Mouse (Mus musculus): ENCODE results near the gene Pla2g4b. TPM values are rescaled to one million over a fixed set of nuclear protein-coding genes. Genes with fewer than 3 reads are reported as not detected.

Pla2g4b gene
- polyA plus RNA-seq, 1 experiment = 0.56 TPM

GRCm38 (mm10) chr2:120044676-120045075 is 11.5 kb downstream of the Pla2g4b start:
- H3K79me3 ChIP-seq (ENCODE audit: low read depth) = no peaks in the 10 kb centered on the region
- H3ac ChIP-seq (ENCODE audit: control insufficient read depth, insufficient read length, low read depth) = no peak overlapping the region
- H3K27me3 ChIP-seq (ENCODE audit: control insufficient read depth, insufficient read depth, insufficient read length) = peaks cover 9% of the 10 kb centered on the region
- no peaks in the 10 kb centered on the region for H3K36me3 ChIP-seq (ENCODE audit: control insufficient read depth, insufficient read depth)
- TF ChIP-seq CEBPB (IDR thresholded peaks at IDR 0.05; ENCODE audit: low read depth) = no peak
- no peak for TF ChIP-seq FOSL1 (IDR thresholded peaks at IDR 0.05; ENCODE audit: insufficient read depth, low read length, poor library complexity, severe bottlenecking)
- TF ChIP-seq MAX (IDR thresholded peaks at IDR 0.05) = no peak
- no peak for TF ChIP-seq MYOG (IDR thresholded peaks at IDR 0.05; ENCODE audit: control insufficient read depth, extremely low read depth, insufficient read length)
- no peak for TF ChIP-seq MYOD1 (IDR thresholded peaks at IDR 0.05; ENCODE audit: control insufficient read depth, insufficient read length, low read depth)
- no peak for TF ChIP-seq USF1 (IDR thresholded peaks at IDR 0.05; ENCODE audit: low read depth)
- TF ChIP-seq CTCF (IDR thresholded peaks at IDR 0.05; ENCODE audit: control insufficient read depth, insufficient read depth, insufficient read length) = no peak
- H3K4me3 ChIP-seq (ENCODE audit: insufficient read depth, poor library complexity, severe bottlenecking) = no peak overlapping the region
- H3K79me2 ChIP-seq (ENCODE audit: control insufficient read depth, insufficient read depth) = no peaks in the 10 kb centered on the region

DNA sequence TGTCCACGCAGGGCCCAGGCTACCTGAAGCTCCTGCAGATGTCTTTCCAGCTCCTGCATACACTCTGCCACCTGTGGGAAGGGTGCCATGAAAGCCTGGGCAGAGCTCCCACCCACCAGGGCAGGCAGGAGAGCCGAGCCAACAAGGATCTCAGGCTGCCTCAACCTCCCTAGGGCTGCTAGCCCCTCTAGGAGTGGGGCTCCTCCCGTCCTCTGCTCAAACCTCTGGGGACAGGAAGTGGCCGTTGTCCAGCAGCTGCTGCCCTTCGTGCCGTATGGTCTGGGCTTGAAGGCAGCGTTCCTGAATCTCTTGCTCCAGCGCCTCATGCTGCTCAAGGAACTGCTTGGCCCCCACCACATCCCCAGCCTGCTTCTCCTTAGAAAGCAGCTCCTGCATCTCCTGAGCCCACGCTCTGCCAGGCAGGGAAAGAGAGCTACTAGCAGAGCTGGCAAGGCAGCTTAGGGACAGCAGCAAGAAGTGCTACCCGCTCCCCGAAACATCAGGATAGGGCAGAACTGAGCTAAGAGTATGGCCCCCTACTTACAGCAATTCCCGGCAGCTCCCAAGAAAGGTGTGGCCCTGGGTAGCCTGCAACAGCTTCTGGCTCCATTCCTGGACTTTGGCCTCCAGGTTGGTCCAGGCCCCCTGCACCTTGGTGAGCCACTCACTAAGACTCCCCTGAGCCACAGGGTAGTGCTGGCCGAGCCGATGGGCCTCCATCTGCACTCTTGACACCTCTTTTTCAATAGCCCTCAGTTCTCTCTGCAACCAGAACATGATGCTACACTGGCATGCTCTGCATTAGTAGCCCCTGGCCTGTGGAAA is 13.5 kb downstream of the Pla2g4b start:
- no peaks in the 10 kb centered on the region for H3K79me2 ChIP-seq (ENCODE audit: control insufficient read depth, insufficient read depth)
- TF ChIP-seq CTCF (IDR thresholded peaks at IDR 0.05; ENCODE audit: control insufficient read depth, insufficient read depth, insufficient read length) (no peak), USF1 (IDR thresholded peaks at IDR 0.05; ENCODE audit: low read depth) (no peak), CEBPB (IDR thresholded peaks at IDR 0.05; ENCODE audit: low read depth) (no peak)
- H3K4me3 ChIP-seq (ENCODE audit: insufficient read depth, poor library complexity, severe bottlenecking) = no peak overlapping the region
- no peaks in the 10 kb centered on the region for H3K36me3 ChIP-seq (ENCODE audit: control insufficient read depth, insufficient read depth)
- H3K79me3 ChIP-seq (ENCODE audit: low read depth) = no peaks in the 10 kb centered on the region
- H3K27me3 ChIP-seq (ENCODE audit: control insufficient read depth, insufficient read depth, insufficient read length) = peaks cover 18% of the 10 kb centered on the region
- H3ac ChIP-seq (ENCODE audit: control insufficient read depth, insufficient read length, low read depth) = no peak overlapping the region

DNA sequence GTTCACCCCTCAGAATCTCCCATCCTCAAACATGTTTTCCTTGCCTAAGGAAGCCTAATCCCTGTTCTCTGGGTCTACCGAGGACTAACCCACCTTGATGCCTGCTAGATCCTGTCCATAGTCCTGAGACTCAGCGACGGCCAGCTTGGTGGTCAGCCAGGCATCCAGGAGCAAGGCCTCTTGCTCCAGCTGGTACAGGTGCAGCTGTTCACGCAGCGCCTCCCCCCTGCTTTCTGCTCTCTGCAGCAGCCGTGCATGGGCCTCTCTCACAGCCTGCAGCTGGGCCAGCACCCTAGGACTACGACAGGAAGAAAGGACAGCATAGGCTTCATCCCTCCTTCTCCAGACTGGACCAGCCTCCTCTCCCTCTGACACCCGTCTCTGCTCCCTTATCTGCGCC is 15.0 kb downstream of the Pla2g4b start:
- Histone ChIP-seq H3K27me3 (ENCODE audit: control insufficient read depth, insufficient read depth, insufficient read length) (peaks cover 18% of the 10 kb centered on the region), H3ac (ENCODE audit: control insufficient read depth, insufficient read length, low read depth) (no peak overlapping the region), H3K36me3 (ENCODE audit: control insufficient read depth, insufficient read depth) (no peaks in the 10 kb centered on the region), H3K4me3 (ENCODE audit: insufficient read depth, poor library complexity, severe bottlenecking) (no peak overlapping the region), H3K79me3 (ENCODE audit: low read depth) (no peaks in the 10 kb centered on the region), H3K79me2 (ENCODE audit: control insufficient read depth, insufficient read depth) (no peaks in the 10 kb centered on the region)
- TF ChIP-seq MAX (IDR thresholded peaks at IDR 0.05) (no peak), FOSL1 (IDR thresholded peaks at IDR 0.05; ENCODE audit: insufficient read depth, low read length, poor library complexity, severe bottlenecking) (no peak), CEBPB (IDR thresholded peaks at IDR 0.05; ENCODE audit: low read depth) (no peak), MYOG (IDR thresholded peaks at IDR 0.05; ENCODE audit: control insufficient read depth, extremely low read depth, insufficient read length) (no peak), USF1 (IDR thresholded peaks at IDR 0.05; ENCODE audit: low read depth) (no peak), CTCF (IDR thresholded peaks at IDR 0.05; ENCODE audit: control insufficient read depth, insufficient read depth, insufficient read length) (no peak), MYOD1 (IDR thresholded peaks at IDR 0.05; ENCODE audit: control insufficient read depth, insufficient read length, low read depth) (no peak)

- Histone ChIP-seq H3ac (ENCODE audit: control insufficient read depth, insufficient read length, low read depth) (no peak overlapping the region), H3K79me3 (ENCODE audit: low read depth) (no peaks in the 10 kb centered on the region), H3K4me3 (ENCODE audit: insufficient read depth, poor library complexity, severe bottlenecking) (no peak overlapping the region), H3K27me3 (ENCODE audit: control insufficient read depth, insufficient read depth, insufficient read length) (peaks cover 18% of the 10 kb centered on the region), H3K36me3 (ENCODE audit: control insufficient read depth, insufficient read depth) (no peaks in the 10 kb centered on the region), H3K79me2 (ENCODE audit: control insufficient read depth, insufficient read depth) (no peaks in the 10 kb centered on the region)
- TF ChIP-seq FOSL1 (IDR thresholded peaks at IDR 0.05; ENCODE audit: insufficient read depth, low read length, poor library complexity, severe bottlenecking) (no peak), CTCF (IDR thresholded peaks at IDR 0.05; ENCODE audit: control insufficient read depth, insufficient read depth, insufficient read length) (peak; percentile 77)
Observed at GRCm38 (mm10) chr2:120049632-120050274, 16.5 kb downstream of the Pla2g4b start.

DNA sequence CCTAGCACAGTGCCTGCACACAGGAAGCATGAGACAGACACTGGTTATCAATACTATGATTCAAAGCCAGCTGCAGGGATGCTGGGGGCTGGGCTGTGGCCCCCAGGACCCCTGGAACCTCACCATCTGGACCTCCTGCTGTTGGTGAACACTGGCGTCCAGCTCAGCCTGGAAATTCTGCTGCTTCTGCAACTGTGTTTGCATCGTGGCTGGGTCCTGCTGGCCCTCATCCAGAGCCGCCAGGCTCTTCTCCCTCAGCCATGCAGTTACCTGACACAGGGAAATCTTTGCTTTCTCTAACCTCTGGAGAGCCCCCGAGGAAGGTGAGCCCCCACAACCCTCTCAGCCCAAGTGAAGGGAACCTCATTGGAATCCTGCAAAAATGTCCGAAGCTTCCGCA is 18.2 kb downstream of the Pla2g4b start:
- H3K27me3 ChIP-seq (ENCODE audit: control insufficient read depth, insufficient read depth, insufficient read length) = peaks cover 30% of the 10 kb centered on the region
- H3ac ChIP-seq (ENCODE audit: control insufficient read depth, insufficient read length, low read depth) = no peak overlapping the region
- no peaks in the 10 kb centered on the region for H3K36me3 ChIP-seq (ENCODE audit: control insufficient read depth, insufficient read depth)
- no peaks in the 10 kb centered on the region for H3K79me2 ChIP-seq (ENCODE audit: control insufficient read depth, insufficient read depth)
- TF ChIP-seq MAX (IDR thresholded peaks at IDR 0.05) = no peak
- no peak for TF ChIP-seq MYOD1 (IDR thresholded peaks at IDR 0.05; ENCODE audit: control insufficient read depth, insufficient read length, low read depth)
- no peak for TF ChIP-seq FOSL1 (IDR thresholded peaks at IDR 0.05; ENCODE audit: insufficient read depth, low read length, poor library complexity, severe bottlenecking)
- no peak overlapping the region for H3K4me3 ChIP-seq (ENCODE audit: insufficient read depth, poor library complexity, severe bottlenecking)
- no peaks in the 10 kb centered on the region for H3K79me3 ChIP-seq (ENCODE audit: low read depth)
